Mouse (Mus musculus) spleen, adult 18-20 months (tissue): ENCODE data around the gene Ttc28.

Experiments
- DNase-seq, 2 experiments: peaks; one replicate each; pipeline ENCODE4 v3.0.0; 2022; ENCODE audit warnings: mixed read lengths in 2 of 2

The Ttc28 gene

GRCm38 (mm10) chr5:110888596-110888995, 9.0 kb downstream of the Ttc28 start:
- no peak for DNase-seq

DNA sequence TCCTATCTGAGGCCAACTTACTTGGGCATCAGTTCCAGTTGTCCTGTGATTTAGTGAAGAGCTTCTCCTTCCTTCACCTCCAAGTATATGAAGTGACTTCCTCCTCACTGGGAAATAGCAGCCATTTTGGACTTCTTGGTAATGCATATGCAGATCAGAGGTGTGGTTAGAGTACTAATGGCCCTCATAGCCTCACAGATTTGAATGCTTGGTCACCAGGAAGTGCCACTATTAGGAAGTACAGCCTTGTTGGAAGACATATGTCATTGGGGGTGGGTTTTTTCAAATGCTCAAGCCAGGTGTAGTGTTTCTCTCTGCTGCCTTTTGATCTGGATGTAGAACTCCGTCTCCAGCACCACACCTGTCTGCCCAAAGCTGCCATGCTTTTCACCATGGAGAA, 10.3 kb downstream of the Ttc28 start:
- DNase-seq = no peak

DNA sequence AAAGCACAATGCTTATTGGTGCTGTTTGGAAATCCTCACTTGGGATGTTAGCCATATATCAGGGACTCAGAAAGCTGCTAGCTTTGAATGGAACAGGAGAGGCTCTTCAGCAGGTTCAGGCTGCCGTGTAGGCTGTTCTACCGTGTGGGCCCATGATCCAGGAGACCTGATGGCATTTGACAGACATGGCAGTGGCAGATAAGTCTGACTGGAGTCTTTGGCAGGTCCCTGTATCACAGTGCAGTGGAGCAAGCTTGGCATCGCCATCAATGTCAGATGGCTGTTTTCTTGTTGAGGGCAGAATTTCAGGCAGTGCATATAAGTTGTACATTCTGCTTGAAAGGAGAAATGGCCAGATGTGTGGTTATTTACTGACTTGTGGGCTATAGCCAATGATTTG, 11.0 kb downstream of the Ttc28 start:
- no peak for DNase-seq

DNA sequence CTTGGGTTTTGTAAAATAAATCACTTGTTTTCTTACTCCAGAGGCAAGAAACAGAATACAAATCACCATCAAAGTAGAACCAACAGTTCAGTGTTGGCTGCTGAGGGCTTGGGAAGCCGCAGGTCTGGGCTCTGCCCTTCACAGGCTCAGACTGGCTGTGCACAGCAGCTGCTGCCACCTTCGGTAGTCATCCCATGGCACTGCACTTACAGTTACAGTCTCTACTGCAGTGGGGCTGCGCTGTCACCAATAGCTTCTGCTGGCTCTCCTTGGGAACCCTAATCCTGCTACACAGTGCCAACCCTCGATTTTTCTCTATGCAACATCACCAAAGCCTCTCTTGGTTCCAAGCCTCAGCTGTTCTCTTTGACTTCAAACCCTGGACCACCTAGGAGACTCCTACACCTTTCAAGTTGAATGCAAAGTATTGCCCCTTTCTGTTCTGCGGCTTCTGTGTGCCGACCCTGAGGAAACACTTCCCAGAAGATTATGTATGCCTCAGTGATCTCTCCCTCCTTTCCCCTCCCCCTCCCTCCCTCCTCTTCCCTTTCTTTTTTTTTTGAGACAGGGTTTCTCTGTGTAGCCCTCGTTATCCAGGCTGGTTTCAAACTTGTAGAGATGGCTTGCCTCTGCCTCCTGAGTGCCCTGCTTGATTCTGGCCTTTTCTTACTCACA, 17.6 kb downstream of the Ttc28 start:
- no peak for DNase-seq

DNA sequence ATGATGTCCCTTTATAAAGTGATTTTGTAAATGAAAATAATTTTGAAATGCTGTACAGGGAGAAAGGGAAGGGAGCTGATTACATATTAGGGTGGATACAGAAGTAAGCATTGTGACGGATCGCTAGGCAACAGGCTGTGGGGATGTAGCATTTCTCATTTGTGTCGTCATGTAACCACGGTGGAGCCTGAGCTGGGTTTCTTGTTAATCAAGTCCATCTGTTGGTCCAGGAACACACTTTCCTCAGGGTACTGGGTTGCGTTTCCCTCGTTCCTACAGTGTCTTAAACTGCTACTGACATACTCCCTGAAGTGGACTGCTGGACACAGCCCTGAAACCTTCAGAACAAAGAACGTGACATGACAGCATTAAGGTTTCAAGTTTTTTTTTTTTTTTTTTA, 18.6 kb downstream of the Ttc28 start:
- no peak for DNase-seq

DNA sequence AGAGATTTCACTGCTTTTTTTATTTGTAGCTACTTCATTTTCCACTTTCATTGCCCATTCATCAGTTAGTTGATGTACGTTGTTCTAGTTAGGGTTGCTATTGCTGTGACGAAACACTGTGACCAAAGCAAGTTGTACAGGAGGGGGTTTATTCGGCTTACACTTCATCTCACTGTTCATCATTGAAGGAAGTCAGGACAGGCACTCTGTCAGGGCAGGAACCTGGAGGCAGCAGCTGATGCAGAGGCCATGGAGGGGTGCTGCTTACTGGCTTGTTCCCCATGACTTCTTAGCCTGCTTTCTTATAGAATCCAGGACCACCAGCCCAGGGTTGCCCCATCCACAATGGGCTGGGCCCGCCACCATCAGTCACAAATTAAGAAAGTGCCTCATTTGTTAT, 19.2 kb downstream of the Ttc28 start:
- DNase-seq = no peak

- DNase-seq = no peak
Measured at GRCm38 (mm10) chr5:110900331-110900730, 20.7 kb downstream of the Ttc28 start.

DNA sequence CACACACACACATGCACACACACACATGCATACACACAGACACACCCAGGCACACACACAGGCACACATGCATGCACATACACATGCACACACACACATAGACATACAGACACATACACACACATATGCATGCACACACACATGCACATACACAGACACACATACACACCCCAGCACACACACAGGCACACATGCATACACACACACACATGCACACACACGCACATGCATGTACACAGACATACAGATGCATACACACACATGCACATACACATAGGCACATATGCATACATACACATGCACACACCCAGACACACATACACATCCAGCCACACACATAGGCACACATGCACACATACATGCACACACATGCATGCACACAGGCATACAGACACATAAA, 27.1 kb downstream of the Ttc28 start:
- DNase-seq = no peak

- no peak for DNase-seq
Measured at GRCm38 (mm10) chr5:110908879-110909278, 29.3 kb downstream of the Ttc28 start.

- no peak for DNase-seq
Measured at GRCm38 (mm10) chr5:110909955-110910589, 30.5 kb downstream of the Ttc28 start.

- DNase-seq = no peak
Measured at GRCm38 (mm10) chr5:110914859-110915258, 35.3 kb downstream of the Ttc28 start.

- no peak for DNase-seq
Measured at GRCm38 (mm10) chr5:110916241-110916640, 36.6 kb downstream of the Ttc28 start.

DNA sequence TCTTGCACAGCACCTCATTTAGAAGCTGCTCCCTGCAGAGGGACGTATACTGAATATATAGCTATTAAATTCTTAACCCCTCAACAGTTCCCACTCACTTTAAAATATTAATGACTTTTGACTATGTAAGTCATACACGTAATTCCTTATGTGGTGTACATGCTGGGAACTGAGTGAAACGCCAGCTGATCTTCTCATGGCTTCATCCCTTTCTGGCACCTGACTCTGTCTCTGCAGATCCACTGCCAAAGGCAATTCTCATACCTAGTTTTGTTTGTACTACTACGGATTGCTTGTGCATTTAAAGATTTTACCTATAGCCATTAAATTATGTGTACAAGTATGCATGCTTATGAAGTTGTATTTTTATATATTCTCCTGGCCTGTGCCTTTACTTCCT, 39.9 kb downstream of the Ttc28 start:
- no peak for DNase-seq

- no peak for DNase-seq
Measured at GRCm38 (mm10) chr5:110923336-110923735, 43.7 kb downstream of the Ttc28 start.

- DNase-seq = no peak
Measured at GRCm38 (mm10) chr5:110924636-110925035, 45.0 kb downstream of the Ttc28 start.

GRCm38 (mm10) chr5:110925804-110926203, 46.2 kb downstream of the Ttc28 start:
- DNase-seq = no peak

- no peak for DNase-seq
Measured at GRCm38 (mm10) chr5:110928289-110928688, 48.7 kb downstream of the Ttc28 start.

GRCm38 (mm10) chr5:110929306-110929705, 49.7 kb downstream of the Ttc28 start:
- no peak for DNase-seq

DNA sequence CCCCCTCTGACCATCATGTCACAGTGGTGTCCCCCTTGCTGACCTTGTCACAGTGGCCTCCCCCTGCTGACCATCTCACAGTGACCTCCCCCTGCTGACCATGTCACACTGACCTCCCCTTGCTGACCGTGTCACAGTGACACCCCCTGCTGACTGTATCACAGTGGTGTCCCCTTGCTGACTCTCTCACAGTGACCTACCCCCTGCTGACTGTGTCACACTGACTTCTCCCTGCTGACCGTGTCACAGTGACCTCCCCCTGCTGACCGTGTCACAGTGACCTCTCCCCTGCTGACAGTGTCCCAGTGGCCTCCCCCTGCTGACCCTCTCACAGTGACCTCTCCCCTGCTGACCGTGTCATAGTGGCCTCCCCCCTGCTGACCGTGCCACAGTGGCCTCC, 57.0 kb downstream of the Ttc28 start:
- no peak for DNase-seq

DNA sequence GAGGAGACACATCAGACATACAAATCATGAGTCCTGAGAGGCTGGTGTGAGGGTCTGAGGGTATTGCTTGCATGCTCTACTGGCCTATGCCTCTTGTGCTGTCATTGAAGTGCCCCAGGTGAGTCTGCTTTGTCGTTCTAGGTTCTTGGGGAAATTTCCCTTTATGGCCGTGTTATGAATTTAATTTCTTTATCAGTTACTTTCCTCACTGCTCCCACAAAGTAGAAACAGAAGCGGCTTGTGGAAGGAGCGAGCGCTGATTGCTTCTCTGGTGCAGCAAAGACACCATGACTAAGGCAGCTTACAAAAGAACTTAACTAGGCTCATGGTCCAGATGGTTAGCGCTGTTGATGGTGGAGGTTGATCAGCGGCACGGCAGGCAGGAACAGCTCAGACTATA, 64.7 kb downstream of the Ttc28 start:
- no peak for DNase-seq

DNA sequence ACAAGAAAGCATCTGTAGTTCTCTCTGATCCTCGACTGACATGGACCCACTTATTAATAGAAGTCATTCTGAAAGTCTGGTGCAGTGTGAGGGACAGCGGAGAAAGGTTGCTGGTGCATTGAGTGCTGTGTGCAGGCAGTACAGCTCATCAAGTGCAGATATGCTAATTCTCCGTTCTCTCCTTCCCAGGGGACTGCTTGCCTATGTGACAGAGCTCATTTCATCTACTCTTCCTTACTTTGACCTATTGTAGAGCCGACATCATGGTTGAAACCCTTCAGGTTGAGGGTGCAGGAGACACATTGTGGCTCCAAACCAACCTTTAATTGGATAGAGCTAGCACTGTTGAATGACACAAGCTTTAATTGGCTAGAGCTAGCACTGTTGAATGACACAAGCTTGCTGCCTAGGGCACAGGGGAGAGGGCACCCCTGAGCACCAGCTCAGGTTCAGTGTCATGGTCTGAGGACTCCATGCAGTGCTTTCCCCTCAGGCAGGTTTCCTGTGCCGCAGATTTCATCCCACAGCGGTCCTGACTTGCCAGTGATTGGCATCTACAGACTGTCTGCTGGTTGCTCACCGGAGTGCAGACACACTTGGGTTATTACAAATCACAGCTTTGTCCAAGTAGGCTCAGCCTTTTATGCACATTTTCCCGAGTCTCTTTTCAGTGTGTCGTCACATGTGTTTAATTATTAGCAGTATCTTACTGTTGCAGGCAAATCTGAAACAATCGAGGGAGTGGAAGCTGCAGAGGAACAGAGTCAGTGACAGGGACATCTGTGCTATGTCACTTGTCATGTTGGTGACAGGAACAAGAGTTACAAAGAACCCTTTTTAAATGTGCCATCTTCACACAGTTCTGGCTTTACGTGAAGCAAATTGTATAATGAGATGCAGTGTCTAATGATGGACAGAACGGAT, 69.1 kb downstream of the Ttc28 start:
- DNase-seq = no peak

- DNase-seq = no peak
Measured at GRCm38 (mm10) chr5:110949791-110950190, 70.2 kb downstream of the Ttc28 start.

- DNase-seq = no peak
Measured at GRCm38 (mm10) chr5:110958196-110958595, 78.6 kb downstream of the Ttc28 start.

GRCm38 (mm10) chr5:110960067-110960466, 80.5 kb downstream of the Ttc28 start:
- DNase-seq = no peak
